Mouse (Mus musculus) CD4-positive, CD25-positive, alpha-beta regulatory T cell, adult 4 months (primary cell): ENCODE data around the gene Gm3106. TPM values are rescaled to one million over a fixed set of nuclear protein-coding genes. Genes with fewer than 3 reads are reported as not detected.
"Not testable (repeated sequence)": the region's sequence is repeated elsewhere in the genome, so short reads cannot be mapped to it uniquely, and the experiment has no call there.

ENCODE experiments used
- ATAC-seq: one replicate; pipeline ENCODE4 v1.8.0; 2017
- polyA plus RNA-seq, 2 experiments: library from polyadenylated mRNA; unstranded; fragments of 100-300 nt; shearing (Covaris generic); gene quantifications; one replicate each; pipeline ENCODE4 v1.2.1; 2017

Gene Gm3106
- not detected for polyA plus RNA-seq

- ATAC-seq, result not testable (repeated sequence)
Observed at GRCm38 (mm10) chr5:94217705-94218104, at the start of gene Gm3106. Gm3106 (plus strand) TSS chr5:94218005.

Other genes starting within 250 kb of the Gm3106 start
- gene BC061212, start 147.5 kb upstream of the Gm3106 start, polyA plus RNA-seq, result not detected
- not detected for gene Gm6351, start 141.6 kb upstream of the Gm3106 start, polyA plus RNA-seq
- not detected for gene A430089I19Rik, start 88.8 kb downstream of the Gm3106 start, polyA plus RNA-seq
- gene Gm6502, start 96.4 kb downstream of the Gm3106 start, polyA plus RNA-seq, result under 1 TPM in 1 of 2 experiments, not detected in 1; 0.31 TPM
- not detected for gene AA792892, start 121.7 kb downstream of the Gm3106 start, polyA plus RNA-seq
- not detected for gene Gm7682, start 227.8 kb downstream of the Gm3106 start, polyA plus RNA-seq